Mouse (Mus musculus) limb, embryonic 14.5 days (tissue): ENCODE results near the gene Mtmr14. TPM values are rescaled to one million over a fixed set of nuclear protein-coding genes. Genes with fewer than 3 reads are reported as not detected.
A peak's percentile ranks its signal among the peaks of the same experiment; 100 is the strongest.

ENCODE experiments used
- ATAC-seq: fragments of 200-750 bp; cut with Nextera tagmentation; 2 replicates; pipeline ENCODE4 v1.8.0; 2017; ENCODE audit warnings: low read depth, moderate number of reproducible peaks, moderate TSS enrichment; ENCODE audit not compliant: low FRiP score
- DNase-seq: peaks from one replicate; pipeline ENCODE4 v3.0.0-alpha.2; 2015; ENCODE audit warnings: low spot score
- H3K27ac ChIP-seq: fragments of 300-500 bp; sonication (generic); replicated peaks from 2 replicates; pipeline ENCODE4 v1.5.1; 2014; ENCODE audit warnings: low read depth, mild to moderate bottlenecking, low read length, moderate library complexity, mixed read lengths
- H3K27me3 ChIP-seq: fragments of 300-500 bp; sonication (generic); 2 replicates; pipeline ENCODE4 v1.6.1; 2014; ENCODE audit warnings: low read length, mixed read lengths; ENCODE audit not compliant: control insufficient read depth, insufficient read depth
- H3K36me3 ChIP-seq: fragments of 300-500 bp; sonication (generic); 2 replicates; pipeline ENCODE4 v1.6.1; 2014; ENCODE audit warnings: mild to moderate bottlenecking, low read length, moderate library complexity, mixed read lengths; ENCODE audit not compliant: control insufficient read depth, insufficient read depth
- H3K4me1 ChIP-seq: fragments of 300-500 bp; sonication (generic); 2 replicates; pipeline ENCODE4 v1.6.1; 2014; ENCODE audit warnings: antibody characterized with exemption, low read length, mixed read lengths; ENCODE audit not compliant: control insufficient read depth, insufficient read depth
- H3K4me2 ChIP-seq: fragments of 300-500 bp; sonication (generic); replicated peaks from 2 replicates; pipeline ENCODE4 v1.6.1; 2014; ENCODE audit warnings: low read depth, mild to moderate bottlenecking, low read length, moderate library complexity; ENCODE audit not compliant: severe bottlenecking
- H3K4me3 ChIP-seq: fragments of 300-500 bp; sonication (generic); replicated peaks from 2 replicates; pipeline ENCODE4 v1.5.1; 2014; ENCODE audit warnings: low read length
- H3K9ac ChIP-seq: fragments of 300-500 bp; sonication (generic); 2 replicates; pipeline ENCODE4 v1.6.1; 2014; ENCODE audit warnings: mild to moderate bottlenecking, low read depth, low read length, moderate library complexity; ENCODE audit not compliant: severe bottlenecking
- H3K9me3 ChIP-seq: fragments of 300-500 bp; sonication (generic); 2 replicates; pipeline ENCODE4 v1.6.1; 2016; ENCODE audit warnings: low read length; ENCODE audit not compliant: control insufficient read depth
- POLR2A ChIP-seq: fragments of 200-500 bp; IDR thresholded peaks from 2 replicates; pipeline ENCODE4 v1.8.0; 2012; ENCODE audit warnings: inconsistent platforms, mild to moderate bottlenecking, moderate library complexity, borderline replicate concordance; ENCODE audit not compliant: insufficient read depth, insufficient read length; ENCODE audit errors: extremely low read depth
- WGBS: fragments of 180-500 bp; shearing (Covaris S2); extraction: QIAGEN DNeasy Blood & Tissue Kit; methylation state at CpG from one replicate; pipeline ENCODE4 v1.1.7; 2014; 5-methylcytosine and 5-hydroxymethylcytosine counted together
- polyA plus RNA-seq, 2 experiments: library from polyadenylated mRNA; depleted of rRNA in 1 of 2; stranded (reverse) in 1 of 2; unstranded in 1 of 2; fragments of >200 nt; fragmentation: Nextera tagmentation in 1 of 2; extraction: Ambion mirVana in 1 of 2; gene quantifications; 2 replicates each; pipeline versions ENCODE4 v1.2.1 to v1.2.3; 2012 to 2014

The Mtmr14 gene
- polyA plus RNA-seq, 2 experiments: 30.4 to 31.2 TPM

DNA sequence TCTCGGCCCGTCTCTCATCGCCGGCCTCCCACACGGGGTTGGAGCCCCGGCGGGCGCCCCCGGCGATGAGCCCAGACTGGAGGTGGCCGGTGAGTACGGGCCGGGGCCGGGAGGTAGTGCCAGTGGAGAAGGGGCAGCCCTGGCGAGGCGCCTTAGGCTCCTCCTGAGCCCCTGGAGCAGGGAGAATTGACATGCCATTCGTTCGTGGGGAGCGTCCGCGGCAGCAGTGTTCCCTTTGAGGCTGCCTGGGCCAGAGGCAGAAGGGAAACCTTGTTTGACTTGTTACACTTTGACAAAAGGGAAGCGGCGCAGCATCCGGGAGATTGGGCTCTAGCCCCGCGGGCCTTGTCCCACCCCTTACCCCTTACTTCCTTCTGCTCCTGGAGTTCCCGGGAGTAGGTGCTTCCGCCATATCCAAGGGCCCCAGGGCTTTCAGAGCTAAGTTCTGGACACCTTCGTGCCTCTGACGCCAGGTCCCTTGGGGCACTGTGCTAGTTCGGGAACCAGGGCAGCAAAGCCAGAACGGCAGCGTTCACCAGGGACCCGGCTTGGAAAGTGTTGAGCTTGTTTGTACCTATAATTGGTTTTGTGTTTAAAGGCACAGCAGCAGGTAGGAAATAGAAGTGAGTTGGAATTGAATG is 70.0 kb downstream of the Mtmr14 start:
- H3K27me3 ChIP-seq: no peaks in the 10 kb centered on the region
- no peaks in the 10 kb centered on the region for H3K9me3 ChIP-seq
- H3K4me2 ChIP-seq: peak overlapping the region; percentile 95
- peak overlapping the region; percentile 99 for H3K27ac ChIP-seq
- peak overlapping the region; percentile 92 for H3K9ac ChIP-seq
- H3K36me3 ChIP-seq: peaks cover 24% of the 10 kb centered on the region
- ATAC-seq (no peak), DNase-seq (peak; percentile 17)
- H3K4me3 ChIP-seq: peak overlapping the region; percentile 95
- WGBS: under 1% methylated on average over 16 of the region's 34 CpGs
- H3K4me1 ChIP-seq: peaks cover 14% of the 10 kb centered on the region
- no peak for TF ChIP-seq POLR2A

GRCm38 (mm10) chr6:113308141-113308540 is 70.5 kb downstream of the Mtmr14 start:
- H3K4me3 ChIP-seq: peak overlapping the region; percentile 95
- 38% methylated on average over 5 of the region's 5 CpGs for WGBS
- H3K36me3 ChIP-seq: peaks cover 29% of the 10 kb centered on the region
- no peak overlapping the region for H3K27ac ChIP-seq
- peak; percentile 42 for DNase-seq
- H3K4me1 ChIP-seq: peaks cover 14% of the 10 kb centered on the region
- H3K9ac ChIP-seq: peak overlapping the region; percentile 92
- no peaks in the 10 kb centered on the region for H3K9me3 ChIP-seq
- H3K27me3 ChIP-seq: no peaks in the 10 kb centered on the region
- H3K4me2 ChIP-seq: peak overlapping the region; percentile 95
- TF ChIP-seq POLR2A: no peak
- ATAC-seq: no peak

- no peak for DNase-seq
- no peak for ATAC-seq
- Histone ChIP-seq H3K4me3 (no peak overlapping the region), H3K4me2 (no peak overlapping the region), H3K27ac (no peak overlapping the region), H3K36me3 (peaks cover 92% of the 10 kb centered on the region), H3K9me3 (no peaks in the 10 kb centered on the region), H3K9ac (no peak overlapping the region), H3K4me1 (no peaks in the 10 kb centered on the region), H3K27me3 (no peaks in the 10 kb centered on the region)
- TF ChIP-seq POLR2A: no peak
- 94% methylated on average over 3 of the region's 3 CpGs for WGBS
Observed at GRCm38 (mm10) chr6:113315972-113316371, 78.3 kb downstream of the Mtmr14 start.

- peak; percentile 58; the same call in 1 of the 2 replicates for TF ChIP-seq POLR2A
- Histone ChIP-seq H3K9ac (peak within 1 kb of the TSS; percentile 71), H3K27ac (peak within 1 kb of the TSS; percentile 93), H3K36me3 (peaks cover 43% of the 10 kb centered on the region), H3K4me1 (0 out of 2 replicates have a peak, but pooled peaks cover 6% of the 10 kb centered on the region), H3K9me3 (no peaks in the 10 kb centered on the region), H3K4me3 (peak within 1 kb of the TSS; percentile 46), H3K27me3 (no peaks in the 10 kb centered on the region), H3K4me2 (peak within 1 kb of the TSS; percentile 88)
- peak; percentile 98 for ATAC-seq
- WGBS: under 1% methylated on average over 52 of the region's 52 CpGs
- DNase-seq: peak; percentile 99
Observed at GRCm38 (mm10) chr6:113326533-113327315, 89.1 kb downstream of the Mtmr14 start, which contains the start of gene Ogg1. Gene Ogg1, plus strand, starts transcription at chr6:113326972.

- TF ChIP-seq POLR2A: no peak
- Histone ChIP-seq H3K4me3 (no peak overlapping the region), H3K27me3 (no peaks in the 10 kb centered on the region), H3K36me3 (peaks cover 36% of the 10 kb centered on the region), H3K4me2 (no peak overlapping the region), H3K4me1 (peaks cover 9% of the 10 kb centered on the region; the same call in 1 of the 2 replicates), H3K9ac (no peak overlapping the region), H3K27ac (no peak overlapping the region), H3K9me3 (no peaks in the 10 kb centered on the region)
- no peak for DNase-seq
- WGBS: 94% methylated on average over 1 of the region's 1 CpGs
- ATAC-seq: no peak
Observed at GRCm38 (mm10) chr6:113329396-113329795, 91.8 kb downstream of the Mtmr14 start.
